Mouse (Mus musculus) liver, embryonic 13.5 days (tissue): ENCODE results near the gene Hnrnpdl. TPM values are rescaled to one million over a fixed set of nuclear protein-coding genes. Genes with fewer than 3 reads are reported as not detected.

Experiments used
- ATAC-seq: fragments of 200-750 bp; cut with Nextera tagmentation; 2 replicates; pipeline ENCODE4 v1.8.0; 2017; ENCODE audit warnings: low read depth, mild to moderate bottlenecking, moderate number of reproducible peaks, moderate library complexity
- DNase-seq: peaks from one replicate; pipeline ENCODE4 v3.0.0; 2022
- H3K27ac ChIP-seq: fragments of 300-500 bp; sonication (generic); 2 replicates; pipeline ENCODE4 v1.5.1; 2015; ENCODE audit warnings: moderate library complexity, mild to moderate bottlenecking, inconsistent platforms
- H3K27me3 ChIP-seq: fragments of 300-500 bp; sonication (generic); 2 replicates; pipeline ENCODE4 v1.6.1; 2015; ENCODE audit warnings: mild to moderate bottlenecking, inconsistent platforms
- H3K36me3 ChIP-seq: fragments of 300-500 bp; sonication (generic); 2 replicates; pipeline ENCODE4 v1.6.1; 2015; ENCODE audit warnings: mild to moderate bottlenecking, inconsistent platforms
- H3K4me1 ChIP-seq: fragments of 300-500 bp; sonication (generic); replicated peaks from 2 replicates; pipeline ENCODE4 v1.6.1; 2015; ENCODE audit warnings: inconsistent platforms
- H3K4me2 ChIP-seq: fragments of 300-500 bp; sonication (generic); 2 replicates; pipeline ENCODE4 v1.6.1; 2015; ENCODE audit warnings: inconsistent platforms, mild to moderate bottlenecking, moderate library complexity
- H3K4me3 ChIP-seq: fragments of 300-500 bp; sonication (generic); replicated peaks from 2 replicates; pipeline ENCODE4 v1.5.1; 2015; ENCODE audit warnings: mild to moderate bottlenecking, inconsistent platforms
- H3K9ac ChIP-seq: fragments of 300-500 bp; sonication (generic); 2 replicates; pipeline ENCODE4 v1.6.1; 2015; ENCODE audit warnings: mild to moderate bottlenecking, inconsistent platforms
- H3K9me3 ChIP-seq: fragments of 300-500 bp; sonication (generic); replicated peaks from 2 replicates; pipeline ENCODE4 v1.6.1; 2016; ENCODE audit warnings: inconsistent platforms
- WGBS: fragments of 180-500 bp; shearing (Covaris S2); methylation state at CpG from one replicate; pipeline ENCODE4 v1.1.7; 2015; ENCODE audit not compliant: insufficient replicate concordance; 5-methylcytosine and 5-hydroxymethylcytosine counted together
- polyA plus RNA-seq: library from polyadenylated mRNA; unstranded; fragments of >200 nt; fragmentation: Nextera tagmentation; extraction: Ambion mirVana; gene quantifications from 2 replicates; pipeline ENCODE4 v1.2.1, GENCODE M21; 2015

Gene Hnrnpdl
- polyA plus RNA-seq, 1 experiment from 2014 or later, result 63.6 TPM

GRCm38 (mm10) chr5:100067579-100067978 lies 28.1 kb upstream of the Hnrnpdl start:
- no peaks in the 10 kb centered on the region for H3K27me3 ChIP-seq
- ATAC-seq (no peak), DNase-seq (no peak)
- H3K9ac ChIP-seq, result no peak overlapping the region
- H3K9me3 ChIP-seq, result no peaks in the 10 kb centered on the region
- H3K4me1 ChIP-seq, result no peaks in the 10 kb centered on the region
- no peak overlapping the region for H3K4me3 ChIP-seq
- peaks cover 49% of the 10 kb centered on the region for H3K36me3 ChIP-seq
- no peak overlapping the region for H3K27ac ChIP-seq
- H3K4me2 ChIP-seq, result no peak overlapping the region
- WGBS, result 84% methylated on average over 16 of the region's 16 CpGs

- no peak overlapping the region for H3K27ac ChIP-seq
- H3K4me1 ChIP-seq, result peaks cover 6% of the 10 kb centered on the region
- no peak overlapping the region for H3K9ac ChIP-seq
- 87% methylated on average over 14 of the region's 14 CpGs for WGBS
- H3K27me3 ChIP-seq, result no peaks in the 10 kb centered on the region
- ATAC-seq, result no peak
- no peaks in the 10 kb centered on the region for H3K9me3 ChIP-seq
- no peak for DNase-seq
- no peak overlapping the region for H3K4me3 ChIP-seq
- H3K4me2 ChIP-seq, result no peak overlapping the region
- H3K36me3 ChIP-seq, result peaks cover 63% of the 10 kb centered on the region
Measured at GRCm38 (mm10) chr5:100060876-100061275, 21.4 kb upstream of the Hnrnpdl start.

- no peaks in the 10 kb centered on the region for H3K27me3 ChIP-seq
- H3K9ac ChIP-seq, result no peak overlapping the region
- no peak overlapping the region for H3K27ac ChIP-seq
- ATAC-seq (no peak), DNase-seq (no peak)
- peaks cover 50% of the 10 kb centered on the region for H3K36me3 ChIP-seq
- WGBS, result 74% methylated on average over 6 of the region's 6 CpGs
- no peaks in the 10 kb centered on the region for H3K9me3 ChIP-seq
- H3K4me2 ChIP-seq, result no peak overlapping the region
- no peak overlapping the region for H3K4me3 ChIP-seq
- peaks cover 22% of the 10 kb centered on the region for H3K4me1 ChIP-seq
Measured at GRCm38 (mm10) chr5:100059326-100059725, 19.9 kb upstream of the Hnrnpdl start.

- peaks cover 26% of the 10 kb centered on the region for H3K4me1 ChIP-seq
- H3K9ac ChIP-seq, result no peak overlapping the region
- peaks cover 44% of the 10 kb centered on the region for H3K36me3 ChIP-seq
- no peaks in the 10 kb centered on the region for H3K27me3 ChIP-seq
- no peak overlapping the region for H3K27ac ChIP-seq
- H3K4me2 ChIP-seq, result no peak overlapping the region
- ATAC-seq (no peak), DNase-seq (no peak)
- no peak overlapping the region for H3K4me3 ChIP-seq
- WGBS, result 88% methylated on average over 6 of the region's 6 CpGs
- H3K9me3 ChIP-seq, result no peaks in the 10 kb centered on the region
Measured at GRCm38 (mm10) chr5:100058729-100059128, 19.3 kb upstream of the Hnrnpdl start.

- WGBS, result 83% methylated on average over 14 of the region's 15 CpGs
- Histone ChIP-seq H3K4me3 (no peak overlapping the region), H3K4me1 (peaks cover 33% of the 10 kb centered on the region), H3K27ac (no peak overlapping the region), H3K36me3 (peaks cover 43% of the 10 kb centered on the region), H3K4me2 (no peak overlapping the region), H3K9ac (no peak overlapping the region), H3K27me3 (no peaks in the 10 kb centered on the region), H3K9me3 (no peaks in the 10 kb centered on the region)
- no peak for ATAC-seq
- DNase-seq, result no peak
Measured at GRCm38 (mm10) chr5:100057461-100058209, 18.2 kb upstream of the Hnrnpdl start.

GRCm38 (mm10) chr5:100055866-100056369 lies 16.5 kb upstream of the Hnrnpdl start:
- DNase-seq, result no peak
- no peak overlapping the region for H3K4me3 ChIP-seq
- no peaks in the 10 kb centered on the region for H3K27me3 ChIP-seq
- no peaks in the 10 kb centered on the region for H3K9me3 ChIP-seq
- H3K4me2 ChIP-seq, result no peak overlapping the region; the same call in 1 of the 2 replicates
- WGBS, result 40% methylated on average over 5 of the region's 5 CpGs
- no peak for ATAC-seq
- H3K36me3 ChIP-seq, result peaks cover 41% of the 10 kb centered on the region
- no peak overlapping the region; the same call in 1 of the 2 replicates for H3K9ac ChIP-seq
- H3K4me1 ChIP-seq, result peaks cover 34% of the 10 kb centered on the region
- no peak overlapping the region for H3K27ac ChIP-seq

GRCm38 (mm10) chr5:100054807-100055547 lies 15.5 kb upstream of the Hnrnpdl start:
- DNase-seq (peak; percentile 36), ATAC-seq (peak; percentile 85)
- H3K36me3 ChIP-seq, result peaks cover 39% of the 10 kb centered on the region
- no peaks in the 10 kb centered on the region for H3K9me3 ChIP-seq
- peak overlapping the region; percentile 33 for H3K4me2 ChIP-seq
- no peaks in the 10 kb centered on the region for H3K27me3 ChIP-seq
- H3K4me3 ChIP-seq, result no peak overlapping the region
- 22% methylated on average over 11 of the region's 11 CpGs for WGBS
- H3K4me1 ChIP-seq, result peaks cover 34% of the 10 kb centered on the region
- H3K27ac ChIP-seq, result peak overlapping the region; percentile 41
- H3K9ac ChIP-seq, result no peak overlapping the region

GRCm38 (mm10) chr5:100052728-100053127 lies 13.3 kb upstream of the Hnrnpdl start:
- Histone ChIP-seq H3K9me3 (no peaks in the 10 kb centered on the region), H3K36me3 (peaks cover 30% of the 10 kb centered on the region), H3K4me3 (no peak overlapping the region), H3K4me2 (no peak overlapping the region), H3K9ac (no peak overlapping the region), H3K27me3 (no peaks in the 10 kb centered on the region), H3K4me1 (peaks cover 53% of the 10 kb centered on the region), H3K27ac (no peak overlapping the region)
- 80% methylated on average over 7 of the region's 7 CpGs for WGBS
- ATAC-seq (no peak), DNase-seq (no peak)

- no peak overlapping the region for H3K4me2 ChIP-seq
- no peak overlapping the region for H3K9ac ChIP-seq
- no peak for ATAC-seq
- H3K4me3 ChIP-seq, result no peak overlapping the region
- no peaks in the 10 kb centered on the region for H3K9me3 ChIP-seq
- H3K27me3 ChIP-seq, result no peaks in the 10 kb centered on the region
- no peak for DNase-seq
- H3K36me3 ChIP-seq, result peaks cover 30% of the 10 kb centered on the region
- H3K27ac ChIP-seq, result no peak overlapping the region
- H3K4me1 ChIP-seq, result peaks cover 57% of the 10 kb centered on the region
- 73% methylated on average over 3 of the region's 3 CpGs for WGBS
Measured at GRCm38 (mm10) chr5:100049904-100050303, 10.4 kb upstream of the Hnrnpdl start.

- H3K36me3 ChIP-seq, result peaks cover 26% of the 10 kb centered on the region
- peaks cover 60% of the 10 kb centered on the region for H3K4me1 ChIP-seq
- H3K9me3 ChIP-seq, result no peaks in the 10 kb centered on the region
- H3K27me3 ChIP-seq, result no peaks in the 10 kb centered on the region
- no peak overlapping the region for H3K4me3 ChIP-seq
- H3K4me2 ChIP-seq, result no peak overlapping the region
- 80% methylated on average over 7 of the region's 7 CpGs for WGBS
- DNase-seq (no peak), ATAC-seq (no peak)
- H3K9ac ChIP-seq, result no peak overlapping the region
- H3K27ac ChIP-seq, result no peak overlapping the region
Measured at GRCm38 (mm10) chr5:100047871-100048270, 8.4 kb upstream of the Hnrnpdl start.

- Histone ChIP-seq H3K4me1 (peaks cover 59% of the 10 kb centered on the region), H3K9ac (no peak overlapping the region), H3K27ac (no peak overlapping the region), H3K4me3 (no peak overlapping the region), H3K9me3 (no peaks in the 10 kb centered on the region), H3K27me3 (no peaks in the 10 kb centered on the region), H3K36me3 (peaks cover 25% of the 10 kb centered on the region), H3K4me2 (no peak overlapping the region)
- ATAC-seq (no peak), DNase-seq (no peak)
- 71% methylated on average over 8 of the region's 8 CpGs for WGBS
Measured at GRCm38 (mm10) chr5:100047143-100047640, 7.7 kb upstream of the Hnrnpdl start.
